16 mouse cellular contexts compared by ENCODE assay signal in genomic region chr19:44753361-44753760, GRCm38 (mm10). TPM values are rescaled to one million over a fixed set of nuclear protein-coding genes. Genes with fewer than 3 reads are reported as not detected.
A peak's percentile ranks its signal among the peaks of the same experiment; 100 is the strongest.
DNase-seq lines count a peak whose midpoint lies in the region; ATAC-seq and TF ChIP-seq lines count a peak whose summit lies in the region.
"Had no signal": no experiment of that assay in that cellular context is flagged by ENCODE, and none has a peak within 500 bp of the region (broad histone marks: within the 10 kb centered on the region; RNA-seq: fewer than 3 reads in every experiment).

No protein-coding gene starts in this region.

- no peak for ATAC-seq in stomach, postnatal 0 days (ENCODE audit: low FRiP score, low TSS enrichment)
- ATAC-seq: activated CD4-positive, CD25-positive, alpha-beta regulatory T cell, adult 4 months; lung, postnatal 0 days had no signal

- no peaks in the 10 kb centered on the region for H3K9me3 ChIP-seq in E14TG2a.4 (ENCODE audit: low read length)
- no peaks in the 10 kb centered on the region for H3K9me3 ChIP-seq in stomach, postnatal 0 days (ENCODE audit: control insufficient read depth, low read length)
- H3K9me3 ChIP-seq: embryonic facial prominence, embryonic 13.5 days; forebrain, embryonic 12.5 days; heart, embryonic 13.5 days; liver, embryonic 13.5 days had no signal

- peak overlapping the region; percentile 50 for H3K27ac ChIP-seq in kidney, adult 2 months (ENCODE audit: insufficient read depth, low read depth, low read length)
- H3K27ac ChIP-seq in stomach, postnatal 0 days (replicated peaks): no peak overlapping the region
- H3K27ac ChIP-seq: embryonic facial prominence, embryonic 13.5 days; forebrain, embryonic 12.5 days; heart, embryonic 13.5 days; liver, embryonic 13.5 days had no signal

- DNase-seq in ES-CJ7 (ENCODE audit: low read depth, low spot score): peak; percentile 37
- peak; percentile 59 for DNase-seq in kidney, adult 2 months
- DNase-seq in neural tube, embryonic 10.5 days (ENCODE audit: extremely low spot score, low spot score): peak; percentile 47
- no peak for DNase-seq in urinary bladder, postnatal 10 days (ENCODE audit: low spot score)
- DNase-seq in cerebellum, adult 9-10 months: no peak
- no peak for DNase-seq in stomach, postnatal 0 days (ENCODE audit: low spot score)
- DNase-seq: adrenal gland, postnatal 36 days; cerebellum, postnatal 14 days; liver, embryonic 13.5 days had no signal

- H3K27me3 ChIP-seq in E14TG2a.4 (ENCODE audit: insufficient read depth, low read length): peaks cover 100% of the 10 kb centered on the region
- H3K27me3 ChIP-seq in kidney, adult 2 months (replicated peaks; ENCODE audit: control insufficient read depth, insufficient read depth, low read length): no peaks in the 10 kb centered on the region
- H3K27me3 ChIP-seq in stomach, postnatal 0 days (ENCODE audit: control insufficient read depth, insufficient read depth, low read length): peaks cover 53% of the 10 kb centered on the region

- H3K9ac ChIP-seq in stomach, postnatal 0 days (ENCODE audit: low read length): no peak overlapping the region
- H3K9ac ChIP-seq: embryonic facial prominence, embryonic 13.5 days; forebrain, embryonic 12.5 days; heart, embryonic 13.5 days; liver, embryonic 13.5 days had no signal

- H3K4me1 ChIP-seq in E14TG2a.4 (replicated peaks; ENCODE audit: low read depth, low read length): peaks cover 73% of the 10 kb centered on the region
- H3K4me1 ChIP-seq in kidney, adult 2 months (ENCODE audit: control insufficient read depth, insufficient read depth, low read length): no peaks in the 10 kb centered on the region; the same call in 1 of the 2 replicates
- H3K4me1 ChIP-seq in stomach, postnatal 0 days (replicated peaks; ENCODE audit: control insufficient read depth, insufficient read depth): no peaks in the 10 kb centered on the region

- no peak overlapping the region for H3K4me2 ChIP-seq in stomach, postnatal 0 days (replicated peaks; ENCODE audit: low read depth)
- H3K4me2 ChIP-seq: embryonic facial prominence, embryonic 13.5 days; forebrain, embryonic 12.5 days; heart, embryonic 13.5 days; liver, embryonic 13.5 days had no signal

- H3K36me3 ChIP-seq in E14TG2a.4 (ENCODE audit: insufficient read depth, low read length): no peaks in the 10 kb centered on the region
- no peaks in the 10 kb centered on the region for H3K36me3 ChIP-seq in kidney, adult 2 months (ENCODE audit: control insufficient read depth, insufficient read depth, low read length)
- H3K36me3 ChIP-seq in stomach, postnatal 0 days (ENCODE audit: control insufficient read depth, insufficient read depth, low read length): no peaks in the 10 kb centered on the region
- H3K36me3 ChIP-seq: embryonic facial prominence, embryonic 13.5 days; forebrain, embryonic 12.5 days; heart, embryonic 13.5 days; liver, embryonic 13.5 days had no signal

- no peak for TF ChIP-seq EP300 in stomach, postnatal 0 days (optimal IDR thresholded peaks at IDR 0.05)

- WGBS in kidney, adult 2 months: 13% methylated on average over 14 of the region's 14 CpGs
- WGBS in stomach, postnatal 0 days: 7% methylated on average over 14 of the region's 14 CpGs

- TF ChIP-seq POLR2A in kidney, adult 2 months (IDR thresholded peaks at IDR 0.05; ENCODE audit: low read depth, low read length): no peak

- no peak for TF ChIP-seq CTCF in E14TG2a.4 (conservative IDR thresholded peaks at IDR 0.05; ENCODE audit: low read length)
- TF ChIP-seq CTCF in kidney, adult 2 months (conservative IDR thresholded peaks at IDR 0.05; ENCODE audit: insufficient read depth, insufficient read length, low read depth, low read length): no peak
- no peak for TF ChIP-seq CTCF in stomach, postnatal 0 days (IDR thresholded peaks at IDR 0.05; ENCODE audit: low read depth)

- H3K4me3 ChIP-seq in E14TG2a.4 (replicated peaks; ENCODE audit: low read length): peak overlapping the region; percentile 21; the same call in 1 of the 2 replicates
- peak overlapping the region; percentile 13 for H3K4me3 ChIP-seq in kidney, adult 2 months (ENCODE audit: insufficient read depth, low read depth, low read length)
- no peak overlapping the region for H3K4me3 ChIP-seq in stomach, postnatal 0 days (ENCODE audit: low read depth, low read length)
- H3K4me3 ChIP-seq: forebrain, embryonic 12.5 days; heart, embryonic 13.5 days; liver, embryonic 13.5 days had no signal

RNA-seq across cellular contexts. Expression of gene Pax2, which starts 2.5 kb away (rescaled TPM):
- polyA plus RNA-seq in kidney, adult 2 months (2012; rRNA removed): 25.8 and 29.7 TPM in 2 replicates
- 0.05 TPM in 1 of 2 replicates, not detected in the other for polyA plus RNA-seq in stomach, postnatal 0 days (2015; fragmentation: Nextera tagmentation; extraction: Ambion mirVana)
- polyA plus RNA-seq: activated CD4-positive, CD25-positive, alpha-beta regulatory T cell, adult 4 months; heart, embryonic 13.5 days; liver, embryonic 13.5 days; lung, postnatal 0 days; urinary bladder, adult 2 months had no signal

Comparison
In these comparisons a context has a peak if more than half of its experiments do, and no peak if none do; other contexts are left out.
1. DNase-seq: peak in ES-CJ7 (single experiment), kidney, adult 2 months (single experiment) and neural tube, embryonic 10.5 days (single experiment); none in urinary bladder, postnatal 10 days (single experiment), cerebellum, adult 9-10 months (single experiment) and stomach, postnatal 0 days (single experiment).
2. RNA of gene Pax2, which starts 2.5 kb away (polyA plus RNA-seq): 25.8 to 29.7 TPM in kidney, adult 2 months; 0.05 TPM in stomach, postnatal 0 days; every median in the first group is over 10 times any median in the second.